Comparison of ENCODE assay signal across 18 mouse cellular contexts in genomic region chr11:38021704-38022103, GRCm38 (mm10).
"Had no signal": no experiment of that assay in that cellular context is flagged by ENCODE, and none has a peak within 500 bp of the region (broad histone marks: within the 10 kb centered on the region; RNA-seq: fewer than 3 reads in every experiment).

No protein-coding gene starts in this region.

- H3K4me1 ChIP-seq: limb, embryonic 10.5 days; liver, embryonic 15.5 days; midbrain, embryonic 12.5 days; neural tube, embryonic 15.5 days had no signal

- H3K9ac ChIP-seq: liver, embryonic 15.5 days; midbrain, embryonic 12.5 days; neural tube, embryonic 15.5 days had no signal

- H3K27me3 ChIP-seq: liver, embryonic 15.5 days; midbrain, embryonic 12.5 days; neural tube, embryonic 15.5 days had no signal

- H3K9me3 ChIP-seq: limb, embryonic 10.5 days; liver, embryonic 15.5 days; midbrain, embryonic 12.5 days; neural tube, embryonic 15.5 days had no signal

- H3K36me3 ChIP-seq: limb, embryonic 10.5 days; liver, embryonic 15.5 days; midbrain, embryonic 12.5 days; neural tube, embryonic 15.5 days had no signal

- ATAC-seq: lung, postnatal 0 days had no signal

- H3K4me3 ChIP-seq: layer of hippocampus, adult 2 months; limb, embryonic 10.5 days; liver, embryonic 15.5 days; midbrain, embryonic 12.5 days; myocyte; neural tube, embryonic 15.5 days had no signal

- DNase-seq: kidney, adult 11 months; kidney, adult 9 months; kidney, postnatal 36 days; lung, adult 2 months; lung, postnatal 36 days; right cerebral cortex, postnatal 4 days; spleen, adult 18-20 months; thymus, adult 2 months; thymus, postnatal 25 days had no signal

- H3K4me2 ChIP-seq: liver, embryonic 11.5 days; liver, embryonic 15.5 days; midbrain, embryonic 12.5 days; neural tube, embryonic 15.5 days had no signal

- H3K27ac ChIP-seq: kidney, postnatal 0 days; layer of hippocampus, adult 2 months; limb, embryonic 10.5 days; liver, embryonic 15.5 days; midbrain, embryonic 12.5 days; neural tube, embryonic 15.5 days had no signal
